Mouse (Mus musculus): ENCODE data around the gene Mid1. TPM values are rescaled to one million over a fixed set of nuclear protein-coding genes. Genes with fewer than 3 reads are reported as not detected.
"Not testable (repeated sequence)": the region's sequence is repeated elsewhere in the genome, so short reads cannot be mapped to it uniquely, and the experiment has no call there.

Gene Mid1
- polyA plus RNA-seq, 1 experiment = 7.6 TPM

DNA sequence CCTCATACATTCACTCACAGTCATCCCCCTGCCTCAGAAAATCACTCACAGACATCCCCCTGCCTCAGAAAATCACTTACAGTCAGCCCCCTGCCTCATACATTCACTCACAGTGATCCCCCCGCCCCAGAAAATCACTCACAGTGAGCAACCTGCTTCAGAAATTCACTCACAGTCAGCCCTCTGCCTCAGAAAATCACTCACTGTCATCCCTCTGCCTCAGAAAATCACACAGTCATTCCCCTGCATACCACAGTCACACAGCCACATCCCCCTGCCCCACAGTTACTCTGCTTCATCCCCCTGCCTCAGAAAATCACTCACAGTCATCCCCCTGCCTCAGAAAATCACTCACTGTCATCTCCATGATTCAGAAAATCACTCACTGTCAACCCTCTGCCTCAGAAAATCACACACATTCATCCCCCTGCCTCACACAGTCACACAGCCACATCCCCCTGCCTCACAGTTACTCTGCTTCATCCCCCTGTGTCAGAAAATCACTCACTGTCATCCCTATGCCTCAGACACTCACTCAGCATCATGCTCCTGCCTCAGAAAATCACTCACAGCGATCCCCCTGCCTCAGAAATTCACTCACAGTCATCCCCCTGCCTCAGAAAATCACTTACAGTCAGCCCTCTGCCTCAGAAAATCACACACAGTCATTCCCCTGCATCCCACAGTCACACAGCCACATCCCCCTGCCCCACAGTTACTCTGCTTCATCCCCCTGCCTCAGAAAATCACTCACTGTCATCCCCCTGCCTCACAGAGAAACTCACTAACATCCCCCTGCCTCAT, 322.6 kb downstream of the Mid1 start:
- not testable (repeated sequence) for H3K4me1 ChIP-seq (ENCODE audit: control insufficient read depth, insufficient read depth, low read length); H3K27ac ChIP-seq (ENCODE audit: insufficient read depth, low read length); H3K4me3 ChIP-seq (ENCODE audit: insufficient read depth, low read length)

DNA sequence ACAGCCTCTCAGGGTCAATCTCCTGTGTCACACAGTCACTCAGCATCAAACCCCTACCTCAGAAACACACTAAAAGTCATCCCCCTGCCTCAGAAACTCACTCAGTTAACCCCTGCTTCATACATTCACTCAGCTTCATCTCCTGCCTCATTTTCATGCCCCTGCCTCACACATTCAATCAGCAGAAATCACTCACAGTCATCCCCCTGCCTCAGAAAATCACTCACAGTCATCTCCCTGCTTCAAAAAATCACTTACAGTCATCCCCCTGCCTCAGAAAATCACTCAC, 323.1 kb downstream of the Mid1 start:
- H3K27ac ChIP-seq (ENCODE audit: insufficient read depth, low read length); H3K4me1 ChIP-seq (ENCODE audit: control insufficient read depth, insufficient read depth, low read length); H3K4me3 ChIP-seq (ENCODE audit: insufficient read depth, low read length): not testable (repeated sequence)

DNA sequence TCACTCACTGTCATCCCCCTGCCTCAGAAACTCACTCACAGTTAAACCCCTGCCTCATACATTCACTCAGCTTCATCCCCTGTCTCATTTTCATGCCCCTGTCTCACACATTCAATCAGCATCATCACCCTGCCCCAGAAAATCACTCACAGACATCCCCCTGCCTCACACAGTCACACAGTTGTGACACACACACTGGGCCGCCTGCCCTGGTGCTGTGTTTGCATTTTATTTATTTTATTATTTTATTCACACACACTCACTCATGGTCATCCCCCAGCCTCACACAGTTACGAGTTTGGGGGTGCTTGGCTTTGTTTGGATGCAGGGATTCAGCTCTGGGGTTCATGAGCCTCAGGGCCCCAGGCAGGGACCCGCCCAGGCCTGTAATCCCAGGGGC, 323.6 kb downstream of the Mid1 start:
- H3K4me1 ChIP-seq (ENCODE audit: control insufficient read depth, insufficient read depth, low read length); H3K4me3 ChIP-seq (ENCODE audit: insufficient read depth, low read length); H3K27ac ChIP-seq (ENCODE audit: insufficient read depth, low read length): not testable (repeated sequence)

DNA sequence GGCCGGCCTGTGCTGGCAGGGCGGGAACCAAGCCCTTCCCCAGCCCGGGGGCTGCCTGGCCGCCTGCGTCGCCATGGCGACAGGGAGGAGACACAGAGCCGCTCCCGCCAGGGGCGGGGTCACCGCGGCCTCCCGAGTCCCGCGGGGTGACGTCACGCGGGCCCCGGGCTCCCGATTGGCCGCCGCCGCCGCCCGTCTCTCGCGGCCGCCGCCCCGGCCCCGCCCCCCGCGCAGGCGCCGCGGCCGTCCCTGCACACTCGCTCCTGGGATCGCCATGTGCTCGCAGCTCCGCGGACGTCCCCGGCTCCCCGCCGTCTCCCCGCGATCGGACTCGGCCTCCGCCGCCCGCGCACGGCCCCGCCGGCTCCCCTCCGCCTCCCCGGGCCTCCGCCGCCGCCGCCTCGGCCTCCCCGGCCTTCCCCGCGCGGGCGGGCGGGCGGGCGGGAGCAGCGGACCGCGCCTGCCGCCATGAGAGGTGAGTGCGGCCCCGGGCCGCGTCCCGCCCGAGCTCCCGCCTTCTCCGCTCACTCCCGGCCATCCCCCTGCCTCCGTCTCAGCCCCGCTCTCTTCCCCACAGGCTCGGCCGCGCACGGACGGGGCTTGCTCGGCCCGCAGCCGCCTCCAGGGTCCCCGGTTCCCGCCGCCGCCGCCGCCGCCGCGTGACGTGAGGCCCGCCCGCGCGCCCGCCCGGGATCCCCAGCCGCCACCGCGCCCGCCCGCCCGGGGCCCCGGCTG, 324.2 kb downstream of the Mid1 start, which contains the start of gene Gm21887:
TSS of gene Gm21887 (plus strand) at position 644 of the 735 bp plus-strand sequence.
- peak within 1 kb of the TSS; percentile 62; the same call in 1 of the 2 replicates for H3K27ac ChIP-seq (ENCODE audit: insufficient read depth, low read length)
- peak within 1 kb of the TSS; percentile 58 for H3K4me3 ChIP-seq (ENCODE audit: insufficient read depth, low read length)

DNA sequence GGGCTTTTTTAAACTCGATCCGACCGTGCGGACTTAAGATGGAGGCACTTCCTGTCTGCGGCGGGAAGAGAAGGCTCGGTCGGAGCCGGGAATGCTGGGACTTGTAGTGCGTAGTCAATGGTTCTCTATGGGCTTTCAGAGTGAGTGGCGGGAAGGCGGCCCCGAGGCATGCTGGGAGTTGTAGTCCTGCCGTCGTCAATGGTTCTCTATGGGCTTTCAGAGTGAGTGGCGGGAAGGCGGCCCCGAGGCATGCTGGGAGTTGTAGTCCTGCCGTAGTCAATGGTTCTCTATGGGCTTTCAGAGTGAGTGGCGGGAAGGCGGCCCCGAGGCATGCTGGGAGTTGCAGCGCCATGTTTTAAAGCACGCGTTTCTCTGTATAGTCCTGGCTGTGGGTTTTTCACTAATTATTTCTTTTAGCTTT, 324.8 kb downstream of the Mid1 start:
- H3K4me1 ChIP-seq (ENCODE audit: control insufficient read depth, insufficient read depth, low read length); H3K27ac ChIP-seq (ENCODE audit: insufficient read depth, low read length): not testable (repeated sequence)
- H3K4me3 ChIP-seq (ENCODE audit: insufficient read depth, low read length) = peak overlapping the region; percentile 58

More for the DNA sequence above, 324.2 kb downstream of the Mid1 start, which contains the start of gene Gm21887:
- H3K4me1 ChIP-seq (ENCODE audit: control insufficient read depth, insufficient read depth, low read length) = not testable (repeated sequence)

DNA sequence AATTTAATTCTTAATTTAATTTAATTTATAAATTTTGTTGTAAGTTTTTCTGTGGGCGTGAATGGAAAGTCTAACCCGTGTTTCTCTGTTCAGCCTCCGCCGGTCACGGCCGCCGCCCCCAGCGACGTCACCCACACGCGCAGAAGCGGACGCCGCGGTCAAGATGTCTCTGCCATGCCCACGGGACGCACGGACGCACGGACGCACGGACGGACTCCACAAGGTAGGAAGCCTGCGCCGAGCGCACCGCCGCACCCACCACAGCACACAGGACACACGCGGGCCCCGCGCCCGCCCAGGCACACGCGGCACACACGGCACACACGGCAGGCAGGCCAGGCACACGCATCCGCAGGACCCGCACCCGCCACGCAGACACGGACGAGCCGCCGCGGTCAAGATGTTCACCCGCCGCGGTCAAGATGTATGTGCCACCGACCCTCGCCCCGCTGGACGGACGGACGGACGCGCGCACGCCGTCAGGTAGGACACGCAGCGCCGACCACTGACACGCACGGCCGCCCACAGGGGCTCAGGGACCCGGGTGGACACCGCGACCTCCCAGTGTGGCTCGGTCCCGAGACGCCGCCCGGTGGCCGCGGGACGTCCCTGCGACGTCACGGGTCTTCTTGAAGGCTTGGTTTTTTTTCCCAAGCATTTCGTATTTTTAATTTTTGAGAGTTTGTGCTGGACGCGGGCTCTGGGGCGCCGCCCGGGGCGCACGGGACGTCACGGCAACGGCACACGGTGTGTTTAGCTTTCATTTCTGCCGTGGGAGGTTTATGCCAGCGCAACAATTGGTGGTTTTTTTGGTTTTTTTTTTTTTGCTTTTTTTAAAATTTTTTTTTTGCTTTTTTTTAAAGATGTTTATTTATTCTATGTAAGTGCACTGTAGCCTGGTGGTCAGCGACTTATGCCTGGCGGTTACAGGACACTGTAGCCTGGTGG, 325.9 kb downstream of the Mid1 start:
- not testable (repeated sequence) for H3K4me1 ChIP-seq (ENCODE audit: control insufficient read depth, insufficient read depth, low read length); H3K27ac ChIP-seq (ENCODE audit: insufficient read depth, low read length); H3K4me3 ChIP-seq (ENCODE audit: insufficient read depth, low read length)

DNA sequence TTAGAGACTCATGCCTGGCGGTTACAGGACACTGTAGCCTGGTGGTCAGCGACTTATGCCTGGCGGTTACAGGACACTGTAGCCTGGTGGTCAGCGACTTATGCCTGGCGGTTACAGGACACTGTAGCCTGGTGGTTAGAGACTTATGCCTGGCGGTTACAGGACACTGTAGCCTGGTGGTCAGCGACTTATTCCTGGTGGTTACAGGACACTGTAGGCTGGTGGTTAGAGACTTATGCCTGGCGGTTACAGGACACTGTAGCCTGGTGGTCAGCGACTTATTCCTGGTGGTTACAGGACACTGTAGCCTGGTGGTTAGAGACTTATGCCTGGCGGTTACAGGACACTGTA, 326.5 kb downstream of the Mid1 start:
- not testable (repeated sequence) for H3K4me1 ChIP-seq (ENCODE audit: control insufficient read depth, insufficient read depth, low read length); H3K4me3 ChIP-seq (ENCODE audit: insufficient read depth, low read length)

DNA sequence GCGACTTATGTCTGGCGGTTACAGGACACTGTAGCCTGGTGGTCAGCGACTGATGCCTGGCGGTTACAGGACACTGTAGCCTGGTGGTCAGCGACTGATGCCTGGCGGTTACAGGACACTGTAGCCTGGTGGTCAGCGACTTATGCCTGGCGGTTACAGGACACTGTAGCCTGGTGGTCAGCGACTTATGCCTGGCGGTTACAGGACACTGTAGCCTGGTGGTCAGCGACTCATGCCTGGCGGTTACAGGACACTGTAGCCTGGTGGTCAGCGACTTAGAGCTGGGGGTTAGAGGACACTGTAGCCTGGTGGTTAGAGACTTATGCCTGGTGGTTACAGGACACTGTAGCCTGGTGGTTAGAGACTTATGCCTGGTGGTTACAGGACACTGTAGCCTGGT, 328.4 kb downstream of the Mid1 start:
- not testable (repeated sequence) for H3K4me1 ChIP-seq (ENCODE audit: control insufficient read depth, insufficient read depth, low read length); H3K27ac ChIP-seq (ENCODE audit: insufficient read depth, low read length); H3K4me3 ChIP-seq (ENCODE audit: insufficient read depth, low read length)

More for the DNA sequence above, 326.5 kb downstream of the Mid1 start:
- not testable (repeated sequence) for H3K27ac ChIP-seq (ENCODE audit: insufficient read depth, low read length)

DNA sequence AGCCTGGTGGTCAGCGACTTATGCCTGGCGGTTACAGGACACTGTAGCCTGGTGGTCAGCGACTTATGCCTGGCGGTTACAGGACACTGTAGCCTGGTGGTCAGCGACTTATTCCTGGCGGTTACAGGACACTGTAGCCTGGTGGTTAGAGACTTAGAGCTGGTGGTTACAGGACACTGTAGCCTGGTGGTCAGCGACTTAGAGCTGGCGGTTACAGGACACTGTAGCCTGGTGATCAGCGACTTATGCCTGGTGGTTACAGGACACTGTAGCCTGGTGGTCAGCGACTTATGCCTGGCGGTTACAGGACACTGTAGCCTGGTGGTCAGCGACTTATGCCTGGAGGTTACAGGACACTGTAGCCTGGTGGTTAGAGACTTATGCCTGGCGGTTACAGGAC, 329.0 kb downstream of the Mid1 start:
- not testable (repeated sequence) for H3K4me3 ChIP-seq (ENCODE audit: insufficient read depth, low read length); H3K27ac ChIP-seq (ENCODE audit: insufficient read depth, low read length); H3K4me1 ChIP-seq (ENCODE audit: control insufficient read depth, insufficient read depth, low read length)

DNA sequence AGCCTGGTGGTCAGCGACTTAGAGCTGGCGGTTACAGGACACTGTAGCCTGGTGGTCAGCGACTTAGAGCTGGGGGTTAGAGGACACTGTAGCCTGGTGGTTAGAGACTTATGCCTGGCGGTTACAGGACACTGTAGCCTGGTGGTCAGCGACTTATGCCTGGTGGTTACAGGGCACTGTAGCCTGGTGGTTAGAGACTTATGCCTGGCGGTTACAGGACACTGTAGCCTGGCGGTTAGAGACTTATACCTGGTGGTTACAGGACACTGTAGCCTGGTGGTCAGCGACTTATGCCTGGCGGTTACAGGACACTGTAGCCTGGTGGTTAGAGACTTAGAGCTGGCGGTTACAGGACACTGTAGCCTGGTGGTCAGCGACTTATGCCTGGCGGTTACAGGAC, 330.9 kb downstream of the Mid1 start:
- not testable (repeated sequence) for H3K27ac ChIP-seq (ENCODE audit: insufficient read depth, low read length); H3K4me1 ChIP-seq (ENCODE audit: control insufficient read depth, insufficient read depth, low read length); H3K4me3 ChIP-seq (ENCODE audit: insufficient read depth, low read length)

DNA sequence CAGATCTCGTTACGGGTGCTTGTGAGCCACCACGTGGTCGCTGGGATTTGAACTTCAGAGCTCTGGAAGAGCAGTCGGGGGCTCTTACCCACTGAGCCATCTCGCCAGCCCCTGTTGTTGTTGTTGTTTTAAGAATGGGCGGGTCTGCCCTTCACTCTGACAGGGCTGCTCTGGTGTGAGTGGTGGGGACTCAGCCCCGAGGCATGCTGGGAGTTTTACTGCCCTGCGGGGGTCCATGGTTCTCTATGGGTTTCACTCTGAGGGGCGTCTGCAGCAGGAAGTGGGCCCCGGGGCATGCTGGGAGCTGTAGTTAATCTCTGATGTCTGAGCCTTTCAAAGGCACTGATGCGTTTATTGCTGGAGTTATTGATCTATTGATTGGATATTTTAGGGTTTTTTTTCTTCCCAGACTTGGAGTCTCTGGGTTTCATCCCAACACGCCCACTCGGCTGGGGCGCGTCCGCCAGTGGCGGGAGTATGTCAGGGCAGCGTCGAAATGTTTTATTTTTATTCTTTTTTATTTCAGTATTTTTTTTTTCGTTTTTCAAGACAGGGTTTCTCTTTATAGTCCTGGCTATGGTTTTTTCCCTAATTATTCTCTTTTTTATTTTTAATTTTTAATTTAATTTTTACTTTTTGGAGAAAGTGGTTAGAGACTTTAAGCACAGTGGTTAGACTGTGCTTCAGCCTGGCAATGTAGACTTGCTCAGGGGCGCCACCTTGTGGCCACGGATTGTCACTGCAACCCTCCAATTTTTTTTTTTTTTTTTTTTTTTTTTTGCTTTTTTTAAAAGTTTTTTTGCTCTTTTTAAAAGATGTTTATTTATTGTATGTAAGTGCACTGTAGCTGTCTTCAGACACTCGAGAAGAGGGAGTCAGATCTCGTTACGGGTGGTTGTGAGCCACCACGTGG, 332.6 kb downstream of the Mid1 start:
- not testable (repeated sequence) for H3K27ac ChIP-seq (ENCODE audit: insufficient read depth, low read length); H3K4me1 ChIP-seq (ENCODE audit: control insufficient read depth, insufficient read depth, low read length); H3K4me3 ChIP-seq (ENCODE audit: insufficient read depth, low read length)

DNA sequence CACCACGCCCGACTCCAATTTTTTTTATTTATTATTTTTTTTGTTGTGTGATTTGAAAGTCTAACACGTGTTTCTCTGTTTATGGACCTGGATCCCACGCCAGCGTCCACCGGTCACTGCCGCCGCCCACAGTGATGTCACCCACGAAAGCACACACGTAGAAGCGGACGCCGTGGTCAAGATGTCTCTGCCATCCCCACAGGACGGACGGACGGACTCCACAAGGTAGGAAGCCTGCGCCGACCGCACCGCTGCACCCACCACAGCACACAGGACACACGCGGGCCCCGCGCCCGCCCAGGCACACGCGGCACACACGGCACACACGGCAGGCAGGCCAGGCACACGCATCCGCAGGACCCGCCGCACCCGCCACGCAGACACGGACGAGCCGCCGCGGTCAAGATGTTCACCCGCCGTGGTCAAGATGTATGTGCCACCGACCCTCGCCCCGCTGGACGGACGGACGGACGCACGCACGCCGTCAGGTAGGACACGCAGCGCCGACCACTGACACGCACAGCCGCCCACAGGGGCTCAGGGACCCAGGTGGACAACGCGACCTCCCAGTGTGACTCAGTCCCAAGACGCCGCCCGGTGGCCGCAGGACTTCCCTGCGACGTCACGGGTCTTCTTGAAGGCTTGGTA, 333.7 kb downstream of the Mid1 start:
- not testable (repeated sequence) for H3K27ac ChIP-seq (ENCODE audit: insufficient read depth, low read length); H3K4me1 ChIP-seq (ENCODE audit: control insufficient read depth, insufficient read depth, low read length); H3K4me3 ChIP-seq (ENCODE audit: insufficient read depth, low read length)

DNA sequence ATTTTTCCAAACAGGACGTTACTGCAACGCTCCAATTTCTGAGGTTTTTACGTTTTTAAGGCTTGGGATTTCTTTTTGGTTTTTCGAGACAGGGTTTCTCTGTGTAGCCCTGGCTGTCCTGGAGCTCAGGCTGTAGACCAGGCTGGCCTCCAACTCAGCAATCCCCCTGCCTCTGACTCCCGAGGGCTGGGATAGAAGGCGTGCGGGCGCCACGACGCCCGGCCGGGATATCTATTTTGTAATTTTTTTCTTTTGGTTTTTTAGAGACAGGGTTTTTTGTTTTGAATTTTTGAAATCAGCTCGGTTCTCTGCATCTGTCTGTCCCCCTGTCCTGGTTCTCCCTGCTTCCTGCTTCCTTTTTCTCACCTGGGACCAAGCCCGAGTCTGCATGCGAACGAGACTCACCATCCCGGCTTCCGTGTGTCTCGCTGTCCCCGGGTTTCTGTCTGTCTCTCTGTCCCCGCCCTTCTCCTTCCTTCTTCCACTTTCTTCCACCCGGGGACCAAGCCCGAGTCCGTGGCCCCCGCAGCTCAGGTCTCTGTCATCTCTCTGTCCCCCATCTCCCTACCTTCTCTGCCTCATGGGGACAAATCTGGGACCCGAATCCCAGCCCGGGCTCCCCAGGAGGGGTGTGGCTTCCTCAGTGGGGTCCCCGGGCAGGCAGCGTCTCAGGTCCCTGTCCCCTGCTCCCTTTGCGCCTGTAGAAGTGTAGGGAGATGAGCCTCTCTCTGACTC, 334.4 kb downstream of the Mid1 start:
- peak overlapping the region; percentile 38; the same call in 1 of the 2 replicates for H3K27ac ChIP-seq (ENCODE audit: insufficient read depth, low read length)
- H3K4me1 ChIP-seq (ENCODE audit: control insufficient read depth, insufficient read depth, low read length); H3K4me3 ChIP-seq (ENCODE audit: insufficient read depth, low read length): not testable (repeated sequence)
